Comparison of ENCODE assay signal across 17 mouse cellular contexts in genomic region chr13:78783591-78784240, GRCm38 (mm10).
"Had no signal": no experiment of that assay in that cellular context is flagged by ENCODE, and none has a peak within 500 bp of the region (broad histone marks: within the 10 kb centered on the region; RNA-seq: fewer than 3 reads in every experiment).

No protein-coding gene starts in this region.

- H3K4me2 ChIP-seq: hindbrain, embryonic 14.5 days; limb, embryonic 15.5 days; liver, embryonic 12.5 days; neural tube, embryonic 12.5 days; stomach, embryonic 15.5 days had no signal

- H3K27me3 ChIP-seq: limb, embryonic 15.5 days; liver, embryonic 12.5 days; neural tube, embryonic 12.5 days; stomach, embryonic 15.5 days had no signal

- DNase-seq: kidney, adult 11 months; kidney, postnatal 14 days; layer of hippocampus, adult 9-11 months; layer of hippocampus, postnatal 36 days; lung, postnatal 36 days; midbrain, embryonic 14.5 days; retina, postnatal 1 day; right cerebral cortex, postnatal 4 days; spleen, adult 18-20 months; thymus, postnatal 4 days had no signal

- H3K4me3 ChIP-seq: limb, embryonic 15.5 days; liver, embryonic 12.5 days; midbrain, embryonic 10.5 days; myocyte; neural tube, embryonic 12.5 days; stomach, embryonic 15.5 days had no signal

- H3K9me3 ChIP-seq: limb, embryonic 15.5 days; liver, embryonic 12.5 days; midbrain, embryonic 10.5 days; neural tube, embryonic 12.5 days; stomach, embryonic 15.5 days had no signal

- H3K9ac ChIP-seq: hindbrain, embryonic 14.5 days; limb, embryonic 15.5 days; liver, embryonic 12.5 days; neural tube, embryonic 12.5 days; stomach, embryonic 15.5 days had no signal

- H3K27ac ChIP-seq: hindbrain, embryonic 14.5 days; limb, embryonic 15.5 days; liver, embryonic 12.5 days; midbrain, embryonic 10.5 days; neural tube, embryonic 12.5 days; stomach, embryonic 15.5 days had no signal

- H3K36me3 ChIP-seq: limb, embryonic 15.5 days; liver, embryonic 12.5 days; midbrain, embryonic 10.5 days; neural tube, embryonic 12.5 days; stomach, embryonic 15.5 days had no signal

- H3K4me1 ChIP-seq: limb, embryonic 15.5 days; liver, embryonic 12.5 days; midbrain, embryonic 10.5 days; neural tube, embryonic 12.5 days; stomach, embryonic 15.5 days had no signal

- ATAC-seq: liver, embryonic 12.5 days had no signal
